Mouse (Mus musculus): ENCODE measurements around the gene Tsc22d3. TPM values are rescaled to one million over a fixed set of nuclear protein-coding genes. Genes with fewer than 3 reads are reported as not detected.
"Not testable (repeated sequence)": the region's sequence is repeated elsewhere in the genome, so short reads cannot be mapped to it uniquely, and the experiment has no call there.

Gene Tsc22d3
- polyA plus RNA-seq, 1 experiment from 2014 or later, result 77.3 TPM

DNA sequence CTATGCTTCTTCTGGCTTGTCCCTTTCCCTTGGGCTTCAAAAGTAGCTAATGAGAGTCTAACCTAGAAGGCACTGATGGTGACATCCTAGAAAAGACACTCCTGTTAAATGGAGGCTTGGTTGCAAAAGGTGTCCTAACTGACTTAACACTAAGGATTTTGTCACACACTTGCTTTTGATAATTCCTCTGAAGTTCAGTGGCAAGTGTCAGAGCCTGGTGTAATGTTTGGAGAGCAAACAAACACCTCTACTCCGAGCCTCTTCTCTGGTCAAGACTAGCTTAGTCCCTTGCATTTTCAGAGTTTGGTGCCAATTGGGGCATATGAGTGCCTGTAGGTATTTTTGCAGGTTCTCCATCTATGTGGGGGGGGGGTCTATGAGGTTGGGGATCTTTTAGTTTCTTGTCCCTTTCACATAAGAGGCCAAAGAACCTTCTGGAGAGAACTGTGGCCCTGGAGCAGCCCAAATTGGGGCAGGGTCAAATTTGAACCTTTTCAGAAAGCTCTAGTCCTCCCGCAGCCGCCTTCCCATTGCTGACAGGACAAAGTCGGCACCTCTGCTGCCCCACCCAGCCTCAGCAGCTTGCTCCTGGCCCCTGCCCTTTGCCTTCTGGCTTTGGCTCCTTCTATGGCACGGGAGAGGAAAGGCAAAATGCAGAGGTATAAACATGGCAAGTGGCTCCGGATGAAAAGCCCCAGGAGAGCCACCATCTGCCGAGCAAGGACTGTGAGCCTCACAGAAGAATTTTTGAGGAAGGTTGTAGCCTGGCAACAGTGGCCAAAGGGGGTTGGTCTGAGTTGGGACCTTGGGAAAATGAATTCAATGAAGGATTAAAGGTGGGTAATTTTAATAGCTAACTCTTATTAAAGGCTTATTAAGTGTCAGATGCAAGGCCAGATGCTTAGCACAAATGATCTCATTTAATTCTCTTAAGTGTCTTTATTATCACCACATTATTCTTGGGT is 88.5 kb downstream of the Tsc22d3 start:
- Histone ChIP-seq H3K27ac (replicated peaks) (peak overlapping the region; percentile 81), H3K4me3 (ENCODE audit: low read depth, low read length) (no peak overlapping the region), H3K4me1 (replicated peaks; ENCODE audit: control insufficient read depth, insufficient read depth) (no peaks in the 10 kb centered on the region), H3K36me3 (ENCODE audit: control insufficient read depth, insufficient read depth, low read length) (no peaks in the 10 kb centered on the region), H3K9ac (ENCODE audit: low read length) (no peak overlapping the region), H3K4me2 (replicated peaks; ENCODE audit: low read depth) (no peak overlapping the region; the same call in 1 of the 2 replicates), H3K9me3 (ENCODE audit: control insufficient read depth, low read length) (no peaks in the 10 kb centered on the region), H3K27me3 (ENCODE audit: control insufficient read depth, insufficient read depth, low read length) (no peaks in the 10 kb centered on the region)
- no peak for TF ChIP-seq CTCF (IDR thresholded peaks at IDR 0.05; ENCODE audit: low read depth)
- TF ChIP-seq EP300 (optimal IDR thresholded peaks at IDR 0.05), result no peak
- WGBS, result 40% methylated on average over 7 of the region's 7 CpGs
- no peak for ATAC-seq (ENCODE audit: low FRiP score, low TSS enrichment)
- no peak for DNase-seq (ENCODE audit: low spot score)

DNA sequence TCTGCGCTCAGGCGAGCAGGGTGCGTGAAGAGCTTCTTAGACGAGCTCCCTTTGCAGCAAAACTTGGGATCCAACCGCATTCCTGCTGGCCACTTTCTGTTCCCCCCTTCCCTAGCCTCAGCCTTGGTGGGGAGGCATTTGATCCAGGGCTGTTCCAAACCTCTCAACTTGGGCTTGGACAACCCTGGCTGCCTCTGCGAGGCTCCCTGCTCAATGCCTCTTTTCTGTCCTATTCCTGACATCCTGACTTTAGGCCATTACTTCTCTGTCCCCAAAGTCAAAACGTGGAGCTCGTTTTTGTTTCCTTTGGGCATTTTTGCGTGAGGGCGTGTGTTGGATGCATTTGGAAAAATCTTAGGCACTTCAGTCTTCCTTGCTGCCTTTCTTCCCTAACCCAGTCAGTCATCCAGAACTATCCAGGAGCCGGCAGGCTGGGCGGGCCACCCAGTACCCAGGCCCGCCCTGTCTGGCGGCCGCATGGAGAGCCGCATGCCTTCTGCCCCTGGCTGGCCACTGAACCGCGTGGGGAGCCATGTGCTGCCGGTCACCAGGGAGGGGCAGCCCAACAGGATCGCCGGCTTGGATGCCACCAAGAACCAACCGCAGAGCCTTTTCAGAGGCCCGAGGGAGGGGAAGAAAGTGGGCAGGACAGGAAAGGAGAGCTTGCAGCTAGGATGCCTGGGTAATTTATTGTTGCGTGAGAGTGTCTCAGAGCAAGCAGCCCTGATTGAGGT is 89.6 kb downstream of the Tsc22d3 start:
- Histone ChIP-seq H3K9me3 (ENCODE audit: control insufficient read depth, low read length) (no peaks in the 10 kb centered on the region), H3K36me3 (ENCODE audit: control insufficient read depth, insufficient read depth, low read length) (no peaks in the 10 kb centered on the region), H3K9ac (ENCODE audit: low read length) (no peak overlapping the region), H3K4me3 (ENCODE audit: low read depth, low read length) (no peak overlapping the region), H3K27ac (replicated peaks) (peak overlapping the region; percentile 81), H3K4me2 (replicated peaks; ENCODE audit: low read depth) (peak overlapping the region; percentile 38), H3K27me3 (ENCODE audit: control insufficient read depth, insufficient read depth, low read length) (no peaks in the 10 kb centered on the region), H3K4me1 (replicated peaks; ENCODE audit: control insufficient read depth, insufficient read depth) (no peaks in the 10 kb centered on the region)
- ATAC-seq (ENCODE audit: low FRiP score, low TSS enrichment) (peak; percentile 94), DNase-seq (ENCODE audit: low spot score) (peak; percentile 86)
- TF ChIP-seq EP300 (optimal IDR thresholded peaks at IDR 0.05), result no peak
- TF ChIP-seq CTCF (IDR thresholded peaks at IDR 0.05; ENCODE audit: low read depth), result no peak
- 34% methylated on average over 24 of the region's 24 CpGs for WGBS

DNA sequence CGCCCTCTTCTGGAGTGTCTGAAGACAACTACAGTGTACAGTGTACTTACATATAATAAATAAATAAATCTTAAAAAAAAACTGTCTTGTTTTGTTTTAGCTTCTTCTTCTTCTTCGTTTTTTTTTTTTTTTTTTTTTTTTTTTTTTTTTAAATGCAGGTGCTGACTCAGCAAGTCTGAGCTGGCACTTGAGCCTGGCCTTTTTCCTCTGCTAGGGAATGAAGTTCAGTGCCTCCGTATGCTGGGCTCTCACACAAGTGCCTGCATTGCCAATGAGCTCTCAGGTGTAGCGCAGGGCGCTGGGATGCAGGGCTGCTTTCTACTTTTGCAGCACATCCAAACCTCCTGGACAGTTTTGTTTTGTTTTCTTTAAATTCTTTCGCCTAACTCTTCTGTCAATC is 90.6 kb downstream of the Tsc22d3 start:
- H3K4me2 ChIP-seq (replicated peaks; ENCODE audit: low read depth), result no peak overlapping the region
- DNase-seq (ENCODE audit: low spot score), result no peak
- no peaks in the 10 kb centered on the region for H3K36me3 ChIP-seq (ENCODE audit: control insufficient read depth, insufficient read depth, low read length)
- no peak overlapping the region for H3K9ac ChIP-seq (ENCODE audit: low read length)
- WGBS, result 62% methylated on average over 6 of the region's 6 CpGs
- ATAC-seq (ENCODE audit: low FRiP score, low TSS enrichment), result no peak
- peak overlapping the region; percentile 40; the same call in 1 of the 2 replicates for H3K27ac ChIP-seq (replicated peaks)
- TF ChIP-seq CTCF (IDR thresholded peaks at IDR 0.05; ENCODE audit: low read depth) (no peak), EP300 (optimal IDR thresholded peaks at IDR 0.05) (no peak)
- no peaks in the 10 kb centered on the region for H3K9me3 ChIP-seq (ENCODE audit: control insufficient read depth, low read length)
- H3K4me1 ChIP-seq (replicated peaks; ENCODE audit: control insufficient read depth, insufficient read depth), result no peaks in the 10 kb centered on the region
- no peaks in the 10 kb centered on the region for H3K27me3 ChIP-seq (ENCODE audit: control insufficient read depth, insufficient read depth, low read length)
- H3K4me3 ChIP-seq (ENCODE audit: low read depth, low read length), result no peak overlapping the region

DNA sequence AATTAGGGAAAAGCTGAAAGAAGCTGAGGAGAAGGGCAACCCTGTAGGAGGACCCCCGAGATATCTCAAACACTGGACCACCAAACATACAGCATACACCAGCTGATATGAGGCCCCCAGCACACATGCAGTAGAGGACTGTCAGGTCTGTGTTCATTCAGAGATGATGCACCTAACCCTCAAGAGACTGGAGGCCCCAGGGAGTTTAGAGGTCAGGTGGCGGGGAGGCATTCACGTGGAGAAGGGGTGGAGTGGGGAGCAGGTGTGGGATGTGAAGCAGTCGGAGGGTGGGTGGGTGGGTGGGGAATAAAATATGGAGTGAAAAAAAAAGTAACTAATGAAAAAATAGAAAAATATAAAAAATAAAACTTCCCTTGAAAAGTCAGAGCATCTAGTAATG is 91.7 kb downstream of the Tsc22d3 start:
- WGBS, result 85% methylated on average over 4 of the region's 4 CpGs
- not testable (repeated sequence) for H3K4me2 ChIP-seq (replicated peaks; ENCODE audit: low read depth); H3K27ac ChIP-seq (replicated peaks); H3K9me3 ChIP-seq (ENCODE audit: control insufficient read depth, low read length); H3K27me3 ChIP-seq (ENCODE audit: control insufficient read depth, insufficient read depth, low read length); DNase-seq (ENCODE audit: low spot score); H3K36me3 ChIP-seq (ENCODE audit: control insufficient read depth, insufficient read depth, low read length); H3K9ac ChIP-seq (ENCODE audit: low read length); ATAC-seq (ENCODE audit: low FRiP score, low TSS enrichment); H3K4me1 ChIP-seq (replicated peaks; ENCODE audit: control insufficient read depth, insufficient read depth); H3K4me3 ChIP-seq (ENCODE audit: low read depth, low read length)

DNA sequence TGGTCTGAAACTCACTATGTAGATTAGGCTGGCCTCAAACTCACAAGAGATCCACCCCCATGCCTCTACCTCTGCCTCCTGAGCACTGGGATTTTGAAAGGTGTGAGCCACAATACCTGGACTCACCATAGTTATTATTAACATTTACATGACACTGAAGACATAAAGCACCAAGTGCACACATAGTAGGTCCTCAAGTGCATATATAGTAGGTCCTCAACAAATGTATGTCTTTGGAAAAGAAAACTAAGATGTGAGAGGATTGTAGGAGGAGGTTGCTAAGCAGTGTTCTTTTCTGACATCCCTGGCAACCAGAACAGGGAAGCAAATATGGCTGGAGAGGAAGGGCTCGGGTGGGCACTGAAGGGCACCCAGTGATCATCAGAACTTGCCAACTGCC is 93.1 kb downstream of the Tsc22d3 start:
- Histone ChIP-seq H3K4me3 (ENCODE audit: low read depth, low read length) (no peak overlapping the region), H3K9ac (ENCODE audit: low read length) (no peak overlapping the region), H3K36me3 (ENCODE audit: control insufficient read depth, insufficient read depth, low read length) (no peaks in the 10 kb centered on the region), H3K27ac (replicated peaks) (no peak overlapping the region), H3K4me1 (replicated peaks; ENCODE audit: control insufficient read depth, insufficient read depth) (no peaks in the 10 kb centered on the region), H3K4me2 (replicated peaks; ENCODE audit: low read depth) (no peak overlapping the region), H3K9me3 (ENCODE audit: control insufficient read depth, low read length) (no peaks in the 10 kb centered on the region), H3K27me3 (ENCODE audit: control insufficient read depth, insufficient read depth, low read length) (no peaks in the 10 kb centered on the region)
- TF ChIP-seq CTCF (IDR thresholded peaks at IDR 0.05; ENCODE audit: low read depth) (no peak), EP300 (optimal IDR thresholded peaks at IDR 0.05) (no peak)
- ATAC-seq (ENCODE audit: low FRiP score, low TSS enrichment), result no peak
- WGBS, result 91% methylated on average over 1 of the region's 1 CpGs
- no peak for DNase-seq (ENCODE audit: low spot score)

Measured in stomach, postnatal 0 days (tissue).